Mouse (Mus musculus) hindbrain, embryonic 15.5 days (tissue): ENCODE measurements around the gene Slc6a12. TPM values are rescaled to one million over a fixed set of nuclear protein-coding genes. Genes with fewer than 3 reads are reported as not detected.

ENCODE experiments used
- ATAC-seq: fragments of 200-750 bp; cut with Nextera tagmentation; 2 replicates; pipeline ENCODE4 v1.8.0; 2017; ENCODE audit warnings: low read depth, moderate number of reproducible peaks, moderate TSS enrichment; ENCODE audit not compliant: low FRiP score
- H3K27ac ChIP-seq: fragments of 300-500 bp; sonication (generic); replicated peaks from 2 replicates; pipeline ENCODE4 v1.5.1; 2015; ENCODE audit warnings: mild to moderate bottlenecking, inconsistent platforms
- H3K27me3 ChIP-seq: fragments of 300-500 bp; sonication (generic); 2 replicates; pipeline ENCODE4 v1.6.1; 2015; ENCODE audit warnings: control low read depth, inconsistent platforms
- H3K36me3 ChIP-seq: fragments of 300-500 bp; sonication (generic); 2 replicates; pipeline ENCODE4 v1.6.1; 2015; ENCODE audit warnings: control low read depth, inconsistent platforms
- H3K4me1 ChIP-seq: fragments of 300-500 bp; sonication (generic); replicated peaks from 2 replicates; pipeline ENCODE4 v1.6.1; 2015; ENCODE audit warnings: control low read depth, inconsistent platforms
- H3K4me2 ChIP-seq: fragments of 300-500 bp; sonication (generic); 2 replicates; pipeline ENCODE4 v1.6.1; 2015; ENCODE audit warnings: moderate library complexity, mild to moderate bottlenecking, inconsistent platforms
- H3K4me3 ChIP-seq: fragments of 300-500 bp; sonication (generic); 2 replicates; pipeline ENCODE4 v1.5.1; 2015; ENCODE audit warnings: mild to moderate bottlenecking, inconsistent platforms
- H3K9ac ChIP-seq: fragments of 300-500 bp; sonication (generic); 2 replicates; pipeline ENCODE4 v1.6.1; 2015; ENCODE audit warnings: inconsistent platforms
- H3K9me3 ChIP-seq: fragments of 300-500 bp; sonication (generic); 2 replicates; pipeline ENCODE4 v1.6.1; 2016; ENCODE audit warnings: control low read depth, inconsistent platforms
- WGBS: fragments of 180-500 bp; shearing (Covaris S2); methylation state at CpG from one replicate; pipeline ENCODE4 v1.1.7; 2015; 5-methylcytosine and 5-hydroxymethylcytosine counted together
- polyA plus RNA-seq: library from polyadenylated mRNA; unstranded; fragments of >200 nt; fragmentation: Nextera tagmentation; extraction: Ambion mirVana; gene quantifications from 2 replicates; pipeline ENCODE4 v1.2.1, GENCODE M21; 2015

The Slc6a12 gene
- 1.3 and 2.4 TPM in 2 replicates for polyA plus RNA-seq

- Histone ChIP-seq H3K27ac (no peak within 1 kb of the TSS), H3K4me2 (no peak within 1 kb of the TSS), H3K27me3 (no peaks in the 10 kb centered on the region), H3K4me1 (no peaks in the 10 kb centered on the region), H3K4me3 (no peak within 1 kb of the TSS), H3K9me3 (no peaks in the 10 kb centered on the region), H3K36me3 (no peaks in the 10 kb centered on the region), H3K9ac (no peak within 1 kb of the TSS)
- WGBS, result 79% methylated on average over 15 of the region's 15 CpGs
- no peak; the same call in 1 of the 2 replicates for ATAC-seq
Measured at GRCm38 (mm10) chr6:121343026-121343770, at the start of gene Slc6a12. Gene Slc6a12 (plus strand): TSS chr6:121343076.

GRCm38 (mm10) chr6:121299317-121299716 is 43.6 kb upstream of the Slc6a12 start:
- H3K9me3 ChIP-seq, result no peaks in the 10 kb centered on the region
- H3K4me1 ChIP-seq, result peaks cover 4% of the 10 kb centered on the region; the same call in 1 of the 2 replicates
- H3K4me3 ChIP-seq, result no peak overlapping the region
- no peak overlapping the region for H3K4me2 ChIP-seq
- no peak overlapping the region for H3K9ac ChIP-seq
- no peaks in the 10 kb centered on the region for H3K36me3 ChIP-seq
- H3K27me3 ChIP-seq, result no peaks in the 10 kb centered on the region
- no peak overlapping the region for H3K27ac ChIP-seq
- no peak for ATAC-seq
- 45% methylated on average over 7 of the region's 7 CpGs for WGBS

- H3K27ac ChIP-seq, result no peak within 1 kb of the TSS
- WGBS, result 4% methylated on average over 11 of the region's 11 CpGs
- H3K4me2 ChIP-seq, result 0 out of 2 replicates have a peak within 1 kb of the TSS, but pooled peaks have one; percentile 2
- ATAC-seq, result no peak
- no peaks in the 10 kb centered on the region for H3K36me3 ChIP-seq
- no peak within 1 kb of the TSS for H3K4me3 ChIP-seq
- H3K9ac ChIP-seq, result no peak within 1 kb of the TSS
- no peaks in the 10 kb centered on the region for H3K27me3 ChIP-seq
- H3K4me1 ChIP-seq, result peaks cover 4% of the 10 kb centered on the region; the same call in 1 of the 2 replicates
- H3K9me3 ChIP-seq, result no peaks in the 10 kb centered on the region
Measured at GRCm38 (mm10) chr6:121299954-121300353, 42.9 kb upstream of the Slc6a12 start, which contains the start of gene Slc6a13. Gene Slc6a13 (plus strand): TSS chr6:121300227.

GRCm38 (mm10) chr6:121300504-121300903 is 42.4 kb upstream of the Slc6a12 start:
- Histone ChIP-seq H3K27ac (no peak overlapping the region), H3K4me3 (no peak overlapping the region), H3K27me3 (no peaks in the 10 kb centered on the region), H3K9ac (no peak overlapping the region), H3K36me3 (no peaks in the 10 kb centered on the region), H3K4me2 (no peak overlapping the region), H3K9me3 (no peaks in the 10 kb centered on the region), H3K4me1 (peaks cover 4% of the 10 kb centered on the region; the same call in 1 of the 2 replicates)
- WGBS, result 57% methylated on average over 9 of the region's 9 CpGs
- no peak for ATAC-seq

- H3K9ac ChIP-seq, result no peak overlapping the region
- no peaks in the 10 kb centered on the region for H3K9me3 ChIP-seq
- H3K4me1 ChIP-seq, result peaks cover 4% of the 10 kb centered on the region; the same call in 1 of the 2 replicates
- 85% methylated on average over 10 of the region's 10 CpGs for WGBS
- no peak overlapping the region for H3K27ac ChIP-seq
- H3K27me3 ChIP-seq, result no peaks in the 10 kb centered on the region
- H3K4me3 ChIP-seq, result no peak overlapping the region
- H3K4me2 ChIP-seq, result no peak overlapping the region
- ATAC-seq, result no peak
- no peaks in the 10 kb centered on the region for H3K36me3 ChIP-seq
Measured at GRCm38 (mm10) chr6:121303466-121304220, 39.2 kb upstream of the Slc6a12 start.

- H3K9me3 ChIP-seq, result no peaks in the 10 kb centered on the region
- H3K36me3 ChIP-seq, result no peaks in the 10 kb centered on the region
- peaks cover 4% of the 10 kb centered on the region; the same call in 1 of the 2 replicates for H3K4me1 ChIP-seq
- H3K27me3 ChIP-seq, result no peaks in the 10 kb centered on the region
- H3K9ac ChIP-seq, result no peak overlapping the region
- no peak overlapping the region for H3K27ac ChIP-seq
- no peak overlapping the region for H3K4me3 ChIP-seq
- ATAC-seq, result no peak
- H3K4me2 ChIP-seq, result no peak overlapping the region
- WGBS, result 82% methylated on average over 9 of the region's 9 CpGs
Measured at GRCm38 (mm10) chr6:121304630-121305029, 38.2 kb upstream of the Slc6a12 start.

- no peaks in the 10 kb centered on the region for H3K36me3 ChIP-seq
- H3K27me3 ChIP-seq, result no peaks in the 10 kb centered on the region
- H3K9ac ChIP-seq, result no peak overlapping the region
- no peaks in the 10 kb centered on the region for H3K4me1 ChIP-seq
- H3K4me2 ChIP-seq, result no peak overlapping the region
- no peaks in the 10 kb centered on the region for H3K9me3 ChIP-seq
- no peak for ATAC-seq
- 87% methylated on average over 3 of the region's 3 CpGs for WGBS
- H3K4me3 ChIP-seq, result no peak overlapping the region
- no peak overlapping the region for H3K27ac ChIP-seq
Measured at GRCm38 (mm10) chr6:121305571-121305970, 37.3 kb upstream of the Slc6a12 start.

GRCm38 (mm10) chr6:121310984-121311383 is 31.9 kb upstream of the Slc6a12 start:
- H3K4me2 ChIP-seq, result no peak overlapping the region
- no peaks in the 10 kb centered on the region for H3K4me1 ChIP-seq
- no peak for ATAC-seq
- H3K4me3 ChIP-seq, result no peak overlapping the region
- no peak overlapping the region for H3K9ac ChIP-seq
- no peaks in the 10 kb centered on the region for H3K36me3 ChIP-seq
- no peaks in the 10 kb centered on the region for H3K9me3 ChIP-seq
- H3K27ac ChIP-seq, result no peak overlapping the region
- 90% methylated on average over 6 of the region's 6 CpGs for WGBS
- no peaks in the 10 kb centered on the region for H3K27me3 ChIP-seq

GRCm38 (mm10) chr6:121319099-121319498 is 23.8 kb upstream of the Slc6a12 start:
- no peak for ATAC-seq
- Histone ChIP-seq H3K36me3 (no peaks in the 10 kb centered on the region), H3K27me3 (no peaks in the 10 kb centered on the region), H3K4me3 (no peak overlapping the region), H3K4me1 (no peaks in the 10 kb centered on the region), H3K9me3 (no peaks in the 10 kb centered on the region), H3K4me2 (no peak overlapping the region), H3K9ac (no peak overlapping the region), H3K27ac (no peak overlapping the region)
- WGBS, result 68% methylated on average over 6 of the region's 6 CpGs

- no peaks in the 10 kb centered on the region for H3K9me3 ChIP-seq
- WGBS, result 75% methylated on average over 9 of the region's 9 CpGs
- H3K36me3 ChIP-seq, result no peaks in the 10 kb centered on the region
- no peak overlapping the region for H3K4me2 ChIP-seq
- no peak for ATAC-seq
- no peaks in the 10 kb centered on the region for H3K27me3 ChIP-seq
- no peaks in the 10 kb centered on the region for H3K4me1 ChIP-seq
- no peak overlapping the region for H3K27ac ChIP-seq
- H3K9ac ChIP-seq, result no peak overlapping the region
- H3K4me3 ChIP-seq, result no peak overlapping the region
Measured at GRCm38 (mm10) chr6:121322381-121323110, 20.3 kb upstream of the Slc6a12 start.

- Histone ChIP-seq H3K36me3 (no peaks in the 10 kb centered on the region), H3K9ac (no peak overlapping the region), H3K9me3 (no peaks in the 10 kb centered on the region), H3K27ac (no peak overlapping the region), H3K27me3 (no peaks in the 10 kb centered on the region), H3K4me1 (peaks cover 18% of the 10 kb centered on the region), H3K4me2 (no peak overlapping the region), H3K4me3 (no peak overlapping the region)
- ATAC-seq, result no peak
- WGBS, result 80% methylated on average over 3 of the region's 3 CpGs
Measured at GRCm38 (mm10) chr6:121325298-121325697, 17.6 kb upstream of the Slc6a12 start.

GRCm38 (mm10) chr6:121325740-121326139 is 17.1 kb upstream of the Slc6a12 start:
- Histone ChIP-seq H3K4me3 (no peak overlapping the region), H3K9me3 (no peaks in the 10 kb centered on the region), H3K9ac (no peak overlapping the region), H3K36me3 (no peaks in the 10 kb centered on the region), H3K4me1 (peaks cover 18% of the 10 kb centered on the region), H3K27me3 (no peaks in the 10 kb centered on the region), H3K4me2 (no peak overlapping the region), H3K27ac (no peak overlapping the region)
- ATAC-seq, result no peak
- WGBS, result 90% methylated on average over 9 of the region's 9 CpGs
